Mouse (Mus musculus): Measurements from ENCODE around the gene Actr8.

- TF ChIP-seq EP300 (optimal IDR thresholded peaks at IDR 0.05) (no peak), CTCF (IDR thresholded peaks at IDR 0.05; ENCODE audit: low read depth) (no peak)
These were observed 63.7 kb downstream of the Actr8 start for GRCm38 (mm10) chr14:30041836-30042235.

All from stomach, postnatal 0 days (tissue).